Mouse (Mus musculus) heart, adult 18-20 months (tissue): ENCODE data around the gene Swi5. TPM values are rescaled to one million over a fixed set of nuclear protein-coding genes. Genes with fewer than 3 reads are reported as not detected.

Source experiments
- DNase-seq, 2 experiments: peaks; one replicate each; pipeline ENCODE4 v3.0.0; 2021 to 2022; ENCODE audit warnings: mixed read lengths in 1 of 2
- total RNA-seq, 2 experiments: library from RNA; stranded (reverse); gene quantifications; 2 replicates each; pipeline ENCODE4 v1.2.3; 2021

The Swi5 gene
- total RNA-seq, 2 experiments from 2014 or later, result 214 to 232 TPM

DNA sequence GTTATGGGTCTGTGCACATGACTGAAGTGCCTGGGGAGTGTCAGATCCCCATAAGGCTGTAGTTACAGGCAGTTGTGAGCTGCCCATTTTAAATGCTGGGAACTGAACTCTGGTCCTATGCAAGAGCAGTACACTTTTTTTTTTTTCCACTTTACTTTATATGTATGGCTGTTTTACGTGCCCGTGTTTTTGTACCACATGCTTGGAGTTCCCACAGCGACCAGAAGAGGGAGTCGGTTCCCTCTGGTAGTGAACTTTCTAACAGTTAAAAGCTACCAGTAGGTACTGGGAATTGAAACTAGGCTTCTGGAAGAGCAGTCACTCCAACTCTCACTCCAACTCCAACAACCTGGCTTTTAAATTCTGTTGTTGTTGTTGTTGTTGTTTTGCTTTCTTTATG lies 27.2 kb downstream of the Swi5 start:
- peak; percentile 24 to 69 for DNase-seq

- peak; percentile 90 to 94 for DNase-seq
These were observed 28.0 kb downstream of the Swi5 start, which contains the start of gene Uck1 for GRCm38 (mm10) chr2:32259657-32260417. Gene Uck1 (minus strand): TSS chr2:32260159.

DNA sequence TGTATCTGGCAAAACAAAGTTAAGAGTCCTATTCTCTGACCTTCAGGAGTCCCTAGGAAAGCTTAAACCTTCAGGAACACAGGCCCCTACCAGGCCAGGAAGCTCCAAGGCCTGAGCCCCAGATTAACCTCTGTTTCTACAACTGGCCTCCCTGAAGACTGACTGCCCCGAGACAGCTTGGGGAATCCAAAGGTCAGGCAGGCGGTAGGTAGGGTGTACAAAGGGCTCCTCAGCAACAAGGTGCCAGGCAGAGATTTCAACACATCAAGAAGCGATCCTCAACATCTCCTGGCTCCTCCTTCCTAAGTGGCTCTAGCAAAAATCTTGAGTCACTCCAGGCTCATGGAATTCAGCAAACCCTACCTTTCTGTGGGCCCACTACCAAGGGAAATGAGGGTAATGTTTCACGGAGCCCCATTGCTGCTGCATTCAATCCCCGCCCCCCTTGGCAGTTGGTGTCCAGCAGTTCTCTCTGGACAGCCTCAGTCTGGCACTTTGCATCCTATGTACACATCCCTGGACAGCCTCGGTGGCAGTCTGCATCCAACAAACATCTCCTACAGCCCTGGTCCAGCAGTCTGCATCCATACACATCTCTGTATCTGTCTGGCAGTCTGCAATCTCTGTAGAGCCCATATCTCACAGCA lies 28.9 kb downstream of the Swi5 start:
- no peak for DNase-seq

DNA sequence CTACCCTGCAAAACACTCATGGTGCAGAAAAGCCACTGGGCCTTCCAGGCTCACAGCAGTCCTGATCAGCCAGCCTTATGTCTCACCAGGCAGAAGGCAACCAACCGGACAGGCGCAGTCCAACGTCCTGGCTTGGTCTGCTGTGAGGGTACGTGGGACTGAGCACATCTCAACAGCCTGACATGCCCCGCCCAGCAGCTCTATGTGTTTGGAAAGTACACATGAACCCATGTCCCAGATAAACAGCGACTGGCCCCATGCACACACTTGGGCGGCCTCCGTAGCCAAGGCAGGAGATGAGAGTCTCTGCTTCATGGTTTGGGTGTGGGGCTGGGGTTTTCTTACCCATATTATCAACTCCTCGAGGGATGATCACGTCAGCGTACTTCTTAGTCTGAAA lies 31.6 kb downstream of the Swi5 start:
- DNase-seq, result no peak

- DNase-seq, result no peak
These were observed 33.3 kb downstream of the Swi5 start for GRCm38 (mm10) chr2:32254563-32254962.

DNA sequence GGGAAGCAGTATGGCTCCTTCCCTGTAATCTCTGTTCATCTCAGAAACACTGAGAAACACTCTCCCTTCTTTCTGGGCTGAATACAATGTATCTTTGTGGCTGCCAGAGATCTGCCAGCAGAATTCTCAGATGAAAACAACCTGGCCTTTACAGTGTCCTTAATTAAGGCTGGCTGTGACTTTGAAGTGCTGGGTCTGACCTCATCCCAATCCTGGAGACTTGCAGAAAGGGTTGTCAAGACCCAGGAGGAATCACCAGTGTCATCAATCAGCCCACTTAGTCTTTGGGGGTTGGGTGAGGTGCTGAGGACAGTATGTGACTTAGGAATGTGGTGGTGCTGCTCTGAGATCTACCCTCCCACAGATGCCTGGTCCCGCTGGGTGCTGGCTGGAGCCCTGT lies 34.5 kb downstream of the Swi5 start:
- no peak for DNase-seq

DNA sequence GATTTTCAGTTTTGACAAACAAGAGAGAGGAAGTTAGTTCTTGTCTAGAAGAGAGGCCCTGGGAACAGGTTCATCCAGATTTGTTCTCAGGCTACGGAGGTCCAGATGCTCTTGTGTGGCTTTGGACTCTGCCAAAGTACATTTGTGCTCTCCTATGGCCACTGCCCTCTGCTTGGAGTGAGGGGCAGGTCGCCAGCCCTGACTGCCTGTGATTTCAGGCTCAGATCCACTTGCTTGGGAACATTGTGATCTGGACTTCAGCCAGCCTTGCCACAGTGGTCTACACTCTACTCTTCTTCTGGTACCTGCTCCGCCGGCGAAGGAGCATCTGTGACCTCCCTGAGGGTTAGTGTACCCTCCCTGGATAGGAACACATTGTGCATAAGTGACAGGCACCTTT lies 35.2 kb downstream of the Swi5 start:
- no peak for DNase-seq

- peak in 1 of 2 experiments; percentile 45 for DNase-seq
These were observed 35.9 kb downstream of the Swi5 start for GRCm38 (mm10) chr2:32251791-32252527.

DNA sequence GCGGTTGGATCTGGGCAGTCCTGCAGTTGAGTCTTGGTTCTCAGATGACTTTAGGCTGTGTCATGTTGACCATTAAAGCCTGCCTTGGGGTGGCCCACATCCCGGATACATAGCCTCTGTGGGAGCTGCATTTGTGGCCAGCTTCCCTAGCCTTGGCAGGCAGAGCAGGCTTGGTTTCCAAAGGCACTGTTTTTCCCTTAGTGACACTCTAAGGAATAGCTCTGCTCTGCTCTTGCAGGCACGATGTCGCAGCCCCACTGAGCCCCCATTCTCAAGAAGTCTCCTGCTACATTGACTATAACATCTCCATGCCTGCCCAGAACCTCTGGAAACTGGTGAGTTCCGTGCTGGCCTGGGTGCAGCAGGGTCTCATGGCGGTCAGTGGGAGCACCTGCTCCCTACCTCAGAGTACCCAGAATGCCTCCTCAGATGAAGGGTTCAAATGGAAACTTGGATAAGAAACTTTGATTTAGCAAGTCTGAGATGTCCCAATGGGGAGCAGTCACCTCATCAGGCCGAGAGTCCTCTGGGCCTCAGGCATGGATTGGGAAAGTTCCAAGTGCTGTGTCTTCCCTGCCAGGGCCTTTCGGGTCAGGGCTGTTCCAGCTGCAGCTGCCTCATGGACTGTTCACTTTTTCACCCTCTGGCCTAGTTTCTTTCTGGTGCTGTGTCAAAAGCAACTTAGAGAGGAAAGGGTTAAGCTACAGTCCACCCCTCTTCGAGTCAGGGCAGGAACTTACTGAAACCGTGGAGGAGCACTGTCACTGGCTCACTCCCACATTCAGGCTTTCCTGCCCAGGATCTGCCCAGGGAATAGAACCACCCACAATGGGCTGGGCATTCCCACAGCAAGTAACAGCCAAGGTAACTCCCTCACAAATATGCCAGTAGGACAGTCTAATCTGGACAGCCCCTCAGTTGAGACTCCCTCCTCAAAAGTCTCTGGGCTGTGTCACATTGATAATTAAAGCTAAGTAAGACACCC lies 39.2 kb downstream of the Swi5 start:
- peak; percentile 48 to 59 for DNase-seq

DNA sequence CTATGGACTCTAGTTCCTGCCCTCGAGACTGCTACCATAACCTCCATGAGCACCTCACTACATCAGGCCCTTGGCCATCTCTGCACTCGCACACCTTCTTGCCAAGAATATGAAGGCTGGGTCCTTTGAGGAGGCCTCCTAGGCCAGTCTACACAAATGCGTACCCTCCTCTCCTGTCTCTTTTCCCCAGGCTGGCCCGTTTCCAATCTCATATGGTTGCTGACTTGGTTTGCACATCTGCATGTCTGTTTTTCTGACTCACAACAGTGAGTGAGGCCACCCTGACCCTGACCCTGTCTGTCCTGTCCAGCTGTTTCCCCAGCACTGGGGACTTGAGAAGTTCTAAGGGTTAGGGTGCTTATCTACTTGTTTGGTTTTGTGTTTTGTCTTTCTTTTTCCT lies 41.1 kb downstream of the Swi5 start:
- no peak for DNase-seq

GRCm38 (mm10) chr2:32242986-32243385 lies 44.9 kb downstream of the Swi5 start:
- DNase-seq, result no peak

GRCm38 (mm10) chr2:32240591-32240990 lies 47.3 kb downstream of the Swi5 start:
- DNase-seq, result no peak

DNA sequence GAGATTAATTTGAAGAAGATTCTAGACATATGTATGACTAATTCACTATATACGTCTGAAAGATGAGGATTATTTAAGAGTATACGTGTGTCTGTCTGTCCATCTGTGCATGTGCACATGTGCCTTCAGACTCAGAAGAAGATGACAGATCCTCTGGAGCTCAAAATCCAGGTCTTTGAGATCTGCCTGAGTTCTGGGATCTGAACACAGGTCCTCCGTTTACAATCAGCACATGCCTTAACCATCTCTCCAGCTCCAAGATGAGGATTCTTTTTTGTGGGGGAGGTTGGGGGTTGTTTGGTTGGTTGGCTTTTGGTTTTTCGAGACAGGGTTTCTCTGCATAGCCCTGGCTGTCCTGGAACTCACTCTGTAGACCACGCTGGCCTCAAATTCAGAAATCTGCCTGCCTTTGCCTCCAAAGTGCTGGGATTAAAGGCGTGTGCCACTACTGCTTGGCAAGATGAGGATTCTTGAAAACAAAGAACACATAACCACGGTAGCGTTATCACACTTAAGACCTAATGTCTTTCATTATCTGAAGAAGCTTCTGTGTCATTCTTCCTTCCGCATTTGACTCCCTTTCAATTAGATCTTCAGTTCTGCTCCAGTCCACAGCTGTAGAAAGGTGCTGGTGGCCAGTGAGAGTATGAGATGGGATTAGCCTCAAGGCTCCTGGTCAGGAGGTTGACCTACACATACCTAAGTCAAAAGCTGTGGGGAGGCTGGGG lies 49.0 kb downstream of the Swi5 start:
- DNase-seq, result no peak

DNA sequence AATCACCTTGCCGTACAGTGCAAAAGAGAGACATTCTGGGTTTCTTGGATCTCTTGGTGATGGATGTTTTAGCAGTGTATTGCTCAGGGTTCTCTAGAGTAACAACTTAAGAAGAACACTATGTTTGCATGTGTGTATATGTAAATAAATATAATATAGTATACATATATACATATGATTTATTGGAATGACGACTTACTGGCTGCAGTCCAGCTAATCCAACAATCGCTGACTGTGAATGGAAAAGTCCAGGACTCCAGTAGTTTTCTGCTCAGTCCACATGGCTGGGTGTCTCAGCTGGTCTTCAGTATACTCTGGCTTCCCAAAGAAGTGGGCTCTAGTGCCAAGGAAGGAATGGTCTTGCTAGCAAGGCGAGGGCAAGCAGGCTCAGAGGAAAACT lies 50.3 kb downstream of the Swi5 start:
- no peak for DNase-seq

DNA sequence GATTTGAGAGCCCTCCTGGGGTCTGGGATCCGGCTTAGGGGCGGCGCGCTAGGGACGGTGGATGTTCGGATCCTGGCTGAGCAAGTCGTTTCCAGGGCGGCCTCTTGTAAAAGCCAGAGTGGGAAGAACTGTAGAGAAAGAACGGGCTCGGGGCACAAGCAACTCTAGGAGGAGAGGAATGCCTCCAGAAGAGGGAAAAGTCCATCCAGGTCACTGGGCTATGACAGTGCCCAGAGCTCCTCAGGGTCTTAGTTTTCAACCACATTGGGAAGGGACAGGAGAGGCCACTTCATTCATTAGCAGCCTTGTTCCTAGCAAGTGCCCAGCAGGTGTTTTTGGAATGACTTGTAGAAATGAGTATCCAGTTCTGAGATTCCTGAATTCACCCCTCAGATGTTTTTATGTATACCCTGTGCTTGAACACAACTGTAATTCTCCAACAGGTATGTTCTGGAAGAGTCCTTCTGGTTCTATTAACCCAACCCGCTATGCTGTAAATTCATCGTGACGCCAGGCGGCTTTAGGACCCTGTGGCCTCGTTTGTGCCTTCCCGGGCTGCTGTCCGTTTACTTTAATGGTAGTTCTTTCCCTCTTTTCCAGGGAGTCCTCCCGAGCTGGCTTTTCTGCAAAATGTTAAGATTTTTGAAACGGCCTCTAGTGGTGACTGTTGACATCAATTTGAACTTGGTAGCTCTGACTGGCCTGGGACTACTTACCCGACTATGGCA lies 51.0 kb downstream of the Swi5 start:
- peak; percentile 61 to 71 for DNase-seq

DNA sequence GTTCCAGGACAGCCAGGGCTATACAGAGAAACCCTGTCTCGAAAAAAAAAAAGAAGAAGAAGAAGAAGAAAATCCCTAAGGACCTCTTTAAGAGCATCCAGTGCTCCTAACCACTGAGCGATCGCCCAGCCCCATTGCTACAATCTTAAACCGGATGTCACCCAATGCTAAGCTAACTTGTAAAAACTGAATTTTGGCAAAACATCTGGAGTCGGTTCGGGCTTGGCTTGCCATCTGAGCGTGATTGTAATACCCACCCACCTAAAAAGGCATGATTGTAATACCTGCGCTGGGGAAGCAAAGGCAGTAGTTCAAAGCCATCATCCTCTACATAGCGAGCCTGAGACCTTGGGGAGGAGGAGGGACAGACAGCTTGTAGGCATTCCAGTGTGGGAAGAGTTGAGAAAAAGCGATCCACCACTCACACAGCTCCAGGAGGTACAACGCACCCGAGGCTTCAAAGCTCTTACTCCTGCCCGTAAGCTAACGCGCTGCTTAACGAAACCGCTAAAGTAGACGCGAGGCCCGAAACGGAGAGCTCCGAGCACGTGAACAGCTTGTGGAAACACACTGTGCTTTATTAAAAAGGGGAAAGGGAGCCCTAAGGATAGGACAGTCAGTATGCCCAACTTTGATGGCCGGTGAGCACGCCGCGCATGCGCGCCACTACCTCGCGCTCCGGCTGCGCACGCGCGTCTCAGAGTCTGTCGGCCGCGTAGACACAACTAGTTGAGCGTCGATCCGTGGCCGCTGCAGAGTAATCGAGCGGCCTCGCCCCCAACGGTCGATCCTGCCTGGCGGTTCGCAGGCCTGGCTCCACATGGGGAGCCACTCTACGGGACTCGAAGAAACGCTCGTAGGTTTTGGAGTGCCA lies 51.8 kb downstream of the Swi5 start, which contains the start of gene Pomt1:
Pomt1 (plus strand) TSS at position 705 of the 874 bp plus-strand sequence.
- DNase-seq, result peak; percentile 92 to 93

GRCm38 (mm10) chr2:32235433-32235832 lies 52.4 kb downstream of the Swi5 start:
- DNase-seq, result no peak
